Mouse (Mus musculus) frontal cortex, adult 2 months (tissue): ENCODE measurements around the gene Cdt1. TPM values are rescaled to one million over a fixed set of nuclear protein-coding genes. Genes with fewer than 3 reads are reported as not detected.

Source experiments
- DNase-seq, 2 experiments: peaks; one replicate each; pipeline ENCODE4 v3.0.0; 2022; ENCODE audit warnings: low spot score in 1 of 2; ENCODE audit errors: extremely low spot score in 1 of 2
- polyA plus RNA-seq: library from polyadenylated mRNA; depleted of rRNA; stranded (reverse); fragments of >200 nt; gene quantifications from 2 replicates; pipeline ENCODE4 v1.2.3, GENCODE M21; 2012; rRNA removed

Gene Cdt1
- polyA plus RNA-seq, 1 experiment = 2.5 TPM

GRCm38 (mm10) chr8:122610209-122610608, 42.4 kb downstream of the Cdt1 start:
- DNase-seq = no peak

- DNase-seq = peak; percentile 14 to 29
Measured at GRCm38 (mm10) chr8:122610612-122611277, 42.9 kb downstream of the Cdt1 start.

- peak; percentile 94 to 95 for DNase-seq
Measured at GRCm38 (mm10) chr8:122611295-122612133, 43.7 kb downstream of the Cdt1 start, which contains the start of the genes Galns and Trappc2l. Gene Galns (minus strand): TSS chr8:122611463. Gene Trappc2l (plus strand): TSS chr8:122611640.

GRCm38 (mm10) chr8:122616181-122616905, 48.5 kb downstream of the Cdt1 start:
- no peak for DNase-seq

- peak in 1 of 2 experiments; percentile 89 for DNase-seq
Measured at GRCm38 (mm10) chr8:122617947-122618546, 50.2 kb downstream of the Cdt1 start.

GRCm38 (mm10) chr8:122618660-122619378, 51.0 kb downstream of the Cdt1 start:
- DNase-seq = no peak

- DNase-seq = no peak
Measured at GRCm38 (mm10) chr8:122620446-122620845, 52.6 kb downstream of the Cdt1 start.

GRCm38 (mm10) chr8:122622727-122623126, 54.9 kb downstream of the Cdt1 start, which contains the start of gene Pabpn1l:
Gene Pabpn1l (minus strand): TSS chr8:122622739.
- DNase-seq = no peak

Other genes starting within 250 kb of the Cdt1 start
- gene Trhr2, start 207.3 kb upstream of the Cdt1 start, polyA plus RNA-seq = 4.8 TPM in 2 replicates
- gene Zc3h18, start 191.4 kb upstream of the Cdt1 start, polyA plus RNA-seq = 35.1 and 36.1 TPM in 2 replicates
- 0.46 and 1.0 TPM in 2 replicates for gene Il17c, start 146.0 kb upstream of the Cdt1 start, polyA plus RNA-seq
- gene Cyba, start 135.1 kb upstream of the Cdt1 start, polyA plus RNA-seq = 19.4 and 21.5 TPM in 2 replicates
- gene Mvd, start 124.6 kb upstream of the Cdt1 start, polyA plus RNA-seq = 31.2 and 35.9 TPM in 2 replicates
- gene Snai3, start 107.3 kb upstream of the Cdt1 start, polyA plus RNA-seq = 0.22 and 0.57 TPM in 2 replicates
- gene Rnf166, start 92.0 kb upstream of the Cdt1 start, polyA plus RNA-seq = 62.3 and 86.3 TPM in 2 replicates
- 40.2 and 51.2 TPM in 2 replicates for gene Ctu2, start 91.9 kb upstream of the Cdt1 start, polyA plus RNA-seq
- 7.4 and 9.1 TPM in 2 replicates for gene Piezo1, start 16.7 kb upstream of the Cdt1 start, polyA plus RNA-seq
- 66.0 and 67.4 TPM in 2 replicates for gene Aprt, start 8.9 kb downstream of the Cdt1 start, polyA plus RNA-seq
- gene Galns, start 43.4 kb downstream of the Cdt1 start, polyA plus RNA-seq = 9.4 and 9.5 TPM in 2 replicates
- gene Trappc2l, start 43.6 kb downstream of the Cdt1 start, polyA plus RNA-seq = 130 and 153 TPM in 2 replicates
- not detected in 2 replicates for gene Pabpn1l, start 54.7 kb downstream of the Cdt1 start, polyA plus RNA-seq
- gene Cbfa2t3, start 131.1 kb downstream of the Cdt1 start, polyA plus RNA-seq = 7.7 and 8.6 TPM in 2 replicates
- 21.0 and 21.1 TPM in 2 replicates for gene Acsf3, start 207.5 kb downstream of the Cdt1 start, polyA plus RNA-seq